Mouse (Mus musculus) CH12.LX (cell line): ENCODE data around the gene Cyp2f2. TPM values are rescaled to one million over a fixed set of nuclear protein-coding genes. Genes with fewer than 3 reads are reported as not detected.

Experiments
- DNase-seq: peaks from one replicate; pipeline ENCODE4 v3.0.0-alpha.2; 2013; ENCODE audit errors: extremely low read depth
- H3K27ac ChIP-seq: 2 replicates; pipeline ENCODE4 v1.5.1; 2012; ENCODE audit warnings: low read depth, mild to moderate bottlenecking, control low read depth, moderate library complexity; ENCODE audit not compliant: insufficient read depth
- H3K27me3 ChIP-seq: replicated peaks from 2 replicates; pipeline ENCODE3; 2012; ENCODE audit warnings: inconsistent platforms
- H3K36me3 ChIP-seq, 2 experiments: replicated peaks in 1 of 2; 2 replicates each; pipeline versions ENCODE3 to v1.6.1; 2012; ENCODE audit warnings: inconsistent platforms in 1 of 2, low read length in 1 of 2, mild to moderate bottlenecking in 1 of 2, mixed read lengths in 1 of 2, moderate library complexity in 1 of 2; ENCODE audit not compliant: control insufficient read depth in 1 of 2, insufficient read depth in 1 of 2
- H3K4me1 ChIP-seq, 2 experiments: 2 replicates each; pipeline ENCODE4 v1.6.1; 2012; ENCODE audit warnings: inconsistent platforms in 1 of 2, moderate library complexity in 1 of 2; ENCODE audit not compliant: insufficient read depth in 2 of 2, control insufficient read depth in 1 of 2
- H3K4me2 ChIP-seq: 2 replicates; pipeline ENCODE4 v1.6.1; 2012; ENCODE audit warnings: low read depth, mild to moderate bottlenecking, control low read depth; ENCODE audit not compliant: poor library complexity, insufficient read depth, severe bottlenecking
- H3K4me3 ChIP-seq, 3 experiments: fragments of 150-350 bp in 1 of 3; sonication (generic) in 1 of 3; replicated peaks in 1 of 3; 2 replicates each; pipeline versions ENCODE3 to v1.5.1; 2011 to 2012; ENCODE audit warnings: low read depth in 2 of 3, low read length in 2 of 3, mild to moderate bottlenecking in 2 of 3, moderate library complexity in 2 of 3, control low read depth in 1 of 3, improper control_type of control experiment in 1 of 3, inconsistent platforms in 1 of 3, mixed read lengths in 1 of 3; ENCODE audit not compliant: poor library complexity in 1 of 3
- H3K79me2 ChIP-seq: replicated peaks from 2 replicates; pipeline ENCODE4 v1.6.1; 2012; ENCODE audit warnings: mild to moderate bottlenecking, moderate library complexity; ENCODE audit not compliant: control insufficient read depth, poor library complexity, insufficient read depth, severe bottlenecking; ENCODE audit errors: extremely low read depth
- H3K9ac ChIP-seq: 2 replicates; pipeline ENCODE4 v1.6.1; 2012; ENCODE audit warnings: low read depth, mild to moderate bottlenecking, control low read depth, moderate library complexity; ENCODE audit not compliant: insufficient read depth
- H3K9me3 ChIP-seq: replicated peaks from 2 replicates; pipeline ENCODE3; 2012; ENCODE audit warnings: low read length, inconsistent platforms, mixed read lengths
- CHD1 ChIP-seq: IDR thresholded peaks from 2 replicates; pipeline ENCODE4 v1.6.1; 2012; ENCODE audit warnings: low read depth, low read length, improper control_type of control experiment, inconsistent platforms
- E2F4 ChIP-seq: IDR thresholded peaks from 2 replicates; pipeline ENCODE4 v1.6.1; 2011; ENCODE audit warnings: low read depth, low read length, improper control_type of control experiment; ENCODE audit not compliant: insufficient replicate concordance
- ELF1 ChIP-seq: IDR thresholded peaks from 2 replicates; pipeline ENCODE4 v1.6.1; 2014; ENCODE audit warnings: low read depth, mild to moderate bottlenecking, inconsistent platforms, low read length, improper control_type of control experiment
- EP300 ChIP-seq: IDR thresholded peaks from 2 replicates; pipeline ENCODE4 v1.6.1; 2011; ENCODE audit warnings: low read length, improper control_type of control experiment
- ETS1 ChIP-seq: conservative IDR thresholded peaks from 2 replicates; pipeline ENCODE4 v1.6.1; 2012; ENCODE audit warnings: low read depth, mild to moderate bottlenecking, inconsistent platforms, low read length, improper control_type of control experiment, moderate library complexity
- GABPA ChIP-seq: IDR thresholded peaks from 2 replicates; pipeline ENCODE4 v1.6.1; 2012; ENCODE audit warnings: low read depth, low read length, improper control_type of control experiment, inconsistent platforms; ENCODE audit not compliant: insufficient replicate concordance
- IRF4 ChIP-seq: IDR thresholded peaks from 2 replicates; pipeline ENCODE4 v1.6.1; 2014; ENCODE audit warnings: low read depth, mild to moderate bottlenecking, inconsistent platforms, low read length, improper control_type of control experiment
- MEF2A ChIP-seq: IDR thresholded peaks from 2 replicates; pipeline ENCODE4 v1.6.1; 2014; ENCODE audit warnings: low read depth, mild to moderate bottlenecking, inconsistent platforms, low read length, improper control_type of control experiment, borderline replicate concordance
- MYC ChIP-seq: IDR thresholded peaks from 2 replicates; pipeline ENCODE4 v1.6.1; 2011; ENCODE audit warnings: low read depth, mild to moderate bottlenecking, improper control_type of control experiment, low read length
- NELFE ChIP-seq: IDR thresholded peaks from 2 replicates; pipeline ENCODE4 v1.6.1; 2011; ENCODE audit warnings: low read depth, low read length, improper control_type of control experiment
- POLR2A ChIP-seq: IDR thresholded peaks from 2 replicates; pipeline ENCODE4 v1.6.1; 2011; ENCODE audit warnings: low read depth, mild to moderate bottlenecking, improper control_type of control experiment, low read length
- POLR2AphosphoS2 ChIP-seq: IDR thresholded peaks from 2 replicates; pipeline ENCODE4 v1.6.1; 2011; ENCODE audit warnings: low read depth, low read length, improper control_type of control experiment
- RAD21 ChIP-seq: IDR thresholded peaks from 2 replicates; pipeline ENCODE4 v1.6.1; 2011; ENCODE audit warnings: low read depth, mild to moderate bottlenecking, low read length, improper control_type of control experiment, moderate library complexity
- SIN3A ChIP-seq: IDR thresholded peaks from 2 replicates; pipeline ENCODE4 v1.6.1; 2012; ENCODE audit warnings: low read length, improper control_type of control experiment, inconsistent platforms
- SMC3 ChIP-seq: IDR thresholded peaks from 2 replicates; pipeline ENCODE4 v1.6.1; 2011; ENCODE audit warnings: low read depth, low read length, improper control_type of control experiment
- TCF12 ChIP-seq: IDR thresholded peaks from 2 replicates; pipeline ENCODE4 v1.6.1; 2014; ENCODE audit warnings: low read depth, mild to moderate bottlenecking, inconsistent platforms, low read length, improper control_type of control experiment
- UBTF ChIP-seq: IDR thresholded peaks from 2 replicates; pipeline ENCODE4 v1.6.1; 2012; ENCODE audit warnings: low read depth, mild to moderate bottlenecking, inconsistent platforms, low read length, improper control_type of control experiment, moderate library complexity
- dilution Hi-C: fragments of 300-500 bp; cut with MboI; formaldehyde crosslinking; loops from 2 replicates; pipeline ENCODE4 v1.14.3; 2020; ENCODE audit warnings: low sequenced_read_pairs; ENCODE audit not compliant: extremely low pct_unique_long_range_greater_than_20kb, extremely low pct_ligation_motif_present
- in situ Hi-C: fragments of 300-500 bp; cut with MboI; formaldehyde crosslinking; loops from 3 replicates; pipeline ENCODE4 v1.14.3; 2019; ENCODE audit warnings: low sequenced_read_pairs, low pct_ligation_motif_present, low pct_unique_long_range_greater_than_20kb, mixed read lengths
- polyA plus RNA-seq: library from polyadenylated mRNA; unstranded; fragments of >175 nt; gene quantifications from 2 replicates; pipeline ENCODE4 v1.2.1, GENCODE M21; 2012; ENCODE audit warnings: low read depth; ENCODE audit not compliant: insufficient read length
- total RNA-seq, 2 experiments: library from RNA; depleted of rRNA; stranded (reverse); fragments of 300-350 nt in 1 of 2; fragments of >200 nt in 1 of 2; gene quantifications; 2 replicates each; pipeline ENCODE4 v1.2.3; 2012 to 2014

Gene Cyp2f2
- total and polyA plus RNA-seq, 3 experiments = not detected

DNA sequence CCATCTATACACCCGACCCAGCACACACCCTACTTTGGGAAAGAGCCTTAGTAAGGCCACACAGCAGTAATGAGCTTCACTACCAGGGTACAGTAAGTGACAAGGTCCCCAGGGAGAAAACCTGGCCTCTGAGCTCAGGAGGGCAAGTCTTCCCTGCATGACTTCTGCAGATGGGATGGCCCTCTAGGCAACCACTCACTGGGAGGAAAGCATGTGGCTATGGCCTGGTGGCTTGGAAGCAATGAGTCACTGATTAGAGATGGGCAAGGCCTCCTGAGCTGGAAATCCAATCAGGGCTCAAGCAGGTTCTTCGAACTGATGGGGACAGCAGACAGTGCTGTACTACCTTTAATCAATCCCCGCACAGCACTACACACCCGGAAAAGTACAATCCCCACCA, 42.0 kb downstream of the Cyp2f2 start (continued):
- TF ChIP-seq RAD21 (no peak), SIN3A (no peak; the same call in 1 of the 2 replicates), POLR2AphosphoS2 (no peak), UBTF (no peak), GABPA (no peak), ETS1 (peak; percentile 80), TCF12 (no peak), E2F4 (no peak), EP300 (peak; percentile 48; the same call in 1 of the 2 replicates), NELFE (no peak), POLR2A (no peak)

DNA sequence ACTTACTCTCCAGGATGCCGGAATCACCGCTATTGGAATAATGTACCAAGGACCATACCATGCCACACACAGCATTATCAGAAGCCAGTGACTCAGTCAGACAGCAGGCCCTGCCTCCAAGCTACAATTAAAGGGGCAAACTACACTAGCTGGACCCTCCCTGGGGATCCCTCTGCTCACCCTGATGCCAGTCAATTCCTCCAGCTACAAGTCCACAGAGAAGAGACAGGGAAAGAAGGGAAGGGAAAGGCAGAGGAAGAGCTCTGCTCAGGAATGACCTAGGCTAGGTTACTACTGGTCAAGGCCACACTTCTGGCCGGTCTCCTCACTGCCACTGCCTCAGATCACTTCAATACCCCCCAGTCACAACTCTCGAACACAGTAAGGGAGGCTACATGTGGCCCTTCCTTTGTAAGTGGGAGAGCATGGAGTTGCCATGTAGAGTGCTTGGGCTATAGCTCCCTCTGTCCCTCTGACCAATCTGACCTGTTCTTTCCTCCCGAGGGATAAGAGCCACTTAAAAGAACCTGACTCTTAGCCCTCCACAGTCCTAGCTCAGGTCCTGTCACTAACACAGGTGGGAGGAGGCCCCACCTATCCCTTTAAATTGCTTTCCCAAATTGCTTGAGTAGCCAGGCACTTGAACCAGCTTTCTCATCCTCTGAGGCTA, 43.2 kb downstream of the Cyp2f2 start:
- Histone ChIP-seq H3K4me1 (peaks cover 32 to 63% of the 10 kb centered on the region in 2 experiments), H3K27me3 (no peaks in the 10 kb centered on the region), H3K4me3 (peak overlapping the region in 2 of 3 experiments; percentile 86 to 92), H3K9me3 (no peaks in the 10 kb centered on the region), H3K27ac (peak overlapping the region; percentile 17; the same call in 1 of the 2 replicates), H3K4me2 (peak overlapping the region; percentile 77), H3K9ac (peak overlapping the region; percentile 90; the same call in 1 of the 2 replicates), H3K79me2 (peaks cover 48% of the 10 kb centered on the region), H3K36me3 (peaks cover 35 to 69% of the 10 kb centered on the region in 2 experiments)
- in situ Hi-C loops = loop anchor here (5.0 kb wide), 1 partner anchor 64 kb away; the partner anchor contains the start of gene Itpkc
- dilution Hi-C loops = no loop called here
- DNase-seq = no peak
- TF ChIP-seq POLR2A (0 out of 2 replicates have a peak, but pooled peaks have one; percentile 2), SMC3 (no peak), MEF2A (no peak), ELF1 (no peak), IRF4 (no peak), NELFE (no peak), MYC (no peak), CHD1 (no peak)

GRCm38 (mm10) chr7:27163450-27163805, 43.7 kb downstream of the Cyp2f2 start:
- Histone ChIP-seq H3K27me3 (no peaks in the 10 kb centered on the region), H3K4me1 (peaks cover 37 to 63% of the 10 kb centered on the region in 2 experiments), H3K27ac (peak overlapping the region; percentile 17; the same call in 1 of the 2 replicates), H3K36me3 (peaks cover 30 to 66% of the 10 kb centered on the region in 2 experiments), H3K9ac (peak overlapping the region; percentile 90; the same call in 1 of the 2 replicates), H3K9me3 (no peaks in the 10 kb centered on the region), H3K4me3 (peak overlapping the region; percentile 86 to 98 (median 92)), H3K4me2 (peak overlapping the region; percentile 77), H3K79me2 (peaks cover 48% of the 10 kb centered on the region)
- no peak for TF ChIP-seq ETS1
- in situ Hi-C loops (loop anchor here (5.0 kb wide), 1 partner anchor 64 kb away; the partner anchor contains the start of gene Itpkc), dilution Hi-C loops (no loop called here)
- no peak for DNase-seq
